Mouse (Mus musculus): ENCODE results near the gene Mindy1. TPM values are rescaled to one million over a fixed set of nuclear protein-coding genes. Genes with fewer than 3 reads are reported as not detected.
A peak's percentile ranks its signal among the peaks of the same experiment; 100 is the strongest.

Gene Mindy1
- polyA plus RNA-seq, 1 experiment: 60.3 TPM

DNA sequence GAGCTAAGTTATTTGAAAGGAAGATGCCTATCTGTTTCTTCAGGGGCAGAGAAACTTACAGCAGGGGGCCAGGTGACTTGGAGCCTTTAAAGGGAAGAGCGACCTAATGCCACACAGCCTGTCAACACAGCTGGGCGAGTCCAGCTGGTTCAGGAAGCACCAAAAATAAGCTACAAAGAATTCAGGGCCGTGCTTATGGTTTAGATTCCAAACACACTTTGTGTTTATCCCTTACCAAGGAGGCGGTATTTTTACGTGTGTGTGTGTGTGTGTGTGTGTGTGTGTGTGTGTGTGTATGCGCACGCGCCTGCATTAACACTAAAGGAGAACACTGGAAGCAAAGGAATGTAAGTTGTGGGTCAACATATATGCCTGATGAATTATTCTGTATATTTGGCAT, 398 bp upstream of the Mindy1 start:
- Histone ChIP-seq H3K4me1 (ENCODE audit: control insufficient read depth, insufficient read depth, low read length) (peaks cover 9% of the 10 kb centered on the region), H3K36me3 (ENCODE audit: control insufficient read depth, insufficient read depth, low read length) (no peaks in the 10 kb centered on the region; the same call in none of the 2 replicates), H3K4me3 (ENCODE audit: control insufficient read depth, low read depth, low read length) (peak overlapping the region; percentile 94), H3K27ac (ENCODE audit: control insufficient read depth, insufficient read depth, low read depth, low read length) (peak overlapping the region; percentile 84), H3K27me3 (ENCODE audit: control insufficient read depth, insufficient read depth, low read length) (no peaks in the 10 kb centered on the region)
- no peak for TF ChIP-seq CTCF (IDR thresholded peaks at IDR 0.05; ENCODE audit: control insufficient read depth, insufficient read depth, insufficient replicate concordance, low read depth, low read length)
- no peak for TF ChIP-seq POLR2A (IDR thresholded peaks at IDR 0.05; ENCODE audit: control insufficient read depth, low read depth, low read length)

GRCm38 (mm10) chr3:95282381-95282864, 1.3 kb downstream of the Mindy1 start:
- no peaks in the 10 kb centered on the region; the same call in none of the 2 replicates for H3K36me3 ChIP-seq (ENCODE audit: control insufficient read depth, insufficient read depth, low read length)
- TF ChIP-seq POLR2A (IDR thresholded peaks at IDR 0.05; ENCODE audit: control insufficient read depth, low read depth, low read length) (no peak), CTCF (IDR thresholded peaks at IDR 0.05; ENCODE audit: control insufficient read depth, insufficient read depth, insufficient replicate concordance, low read depth, low read length) (no peak)
- H3K27ac ChIP-seq (ENCODE audit: control insufficient read depth, insufficient read depth, low read depth, low read length): peak overlapping the region; percentile 96
- H3K27me3 ChIP-seq (ENCODE audit: control insufficient read depth, insufficient read depth, low read length): no peaks in the 10 kb centered on the region
- H3K4me1 ChIP-seq (ENCODE audit: control insufficient read depth, insufficient read depth, low read length): peaks cover 9% of the 10 kb centered on the region
- peak overlapping the region; percentile 98 for H3K4me3 ChIP-seq (ENCODE audit: control insufficient read depth, low read depth, low read length)

- TF ChIP-seq POLR2A (IDR thresholded peaks at IDR 0.05; ENCODE audit: control insufficient read depth, low read depth, low read length) (peak; percentile 52), CTCF (IDR thresholded peaks at IDR 0.05; ENCODE audit: control insufficient read depth, insufficient read depth, insufficient replicate concordance, low read depth, low read length) (peak; percentile 10; the same call in 1 of the 2 replicates)
- peaks cover 9% of the 10 kb centered on the region for H3K4me1 ChIP-seq (ENCODE audit: control insufficient read depth, insufficient read depth, low read length)
- no peaks in the 10 kb centered on the region; the same call in none of the 2 replicates for H3K36me3 ChIP-seq (ENCODE audit: control insufficient read depth, insufficient read depth, low read length)
- H3K27me3 ChIP-seq (ENCODE audit: control insufficient read depth, insufficient read depth, low read length): no peaks in the 10 kb centered on the region
- H3K4me3 ChIP-seq (ENCODE audit: control insufficient read depth, low read depth, low read length): peak overlapping the region; percentile 98
- H3K27ac ChIP-seq (ENCODE audit: control insufficient read depth, insufficient read depth, low read depth, low read length): peak overlapping the region; percentile 96
Measured at GRCm38 (mm10) chr3:95282865-95283588, 1.9 kb downstream of the Mindy1 start.

DNA sequence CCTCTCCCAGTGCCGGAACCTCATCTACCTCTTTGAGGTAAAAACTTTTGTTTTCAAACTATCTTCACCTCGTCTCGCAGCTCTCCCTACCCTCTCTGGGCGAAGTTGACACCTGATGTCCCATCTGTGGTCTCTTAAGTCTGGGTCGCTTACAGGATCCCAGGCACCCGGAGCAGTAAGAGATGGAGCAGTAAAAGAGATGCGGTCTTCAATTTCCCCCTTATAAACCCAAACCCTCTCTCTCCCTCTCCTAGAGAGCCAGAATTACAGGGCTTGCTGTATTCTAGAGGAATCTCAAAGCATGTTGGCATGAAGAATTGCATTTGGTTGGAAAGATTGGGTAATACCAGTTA, 2.4 kb downstream of the Mindy1 start:
- H3K4me1 ChIP-seq (ENCODE audit: control insufficient read depth, insufficient read depth, low read length): peaks cover 9% of the 10 kb centered on the region
- H3K4me3 ChIP-seq (ENCODE audit: control insufficient read depth, low read depth, low read length): peak overlapping the region; percentile 98
- peak overlapping the region; percentile 96 for H3K27ac ChIP-seq (ENCODE audit: control insufficient read depth, insufficient read depth, low read depth, low read length)
- TF ChIP-seq CTCF (IDR thresholded peaks at IDR 0.05; ENCODE audit: control insufficient read depth, insufficient read depth, insufficient replicate concordance, low read depth, low read length) (no peak), POLR2A (IDR thresholded peaks at IDR 0.05; ENCODE audit: control insufficient read depth, low read depth, low read length) (no peak)
- H3K36me3 ChIP-seq (ENCODE audit: control insufficient read depth, insufficient read depth, low read length): no peaks in the 10 kb centered on the region; the same call in none of the 2 replicates
- H3K27me3 ChIP-seq (ENCODE audit: control insufficient read depth, insufficient read depth, low read length): no peaks in the 10 kb centered on the region

DNA sequence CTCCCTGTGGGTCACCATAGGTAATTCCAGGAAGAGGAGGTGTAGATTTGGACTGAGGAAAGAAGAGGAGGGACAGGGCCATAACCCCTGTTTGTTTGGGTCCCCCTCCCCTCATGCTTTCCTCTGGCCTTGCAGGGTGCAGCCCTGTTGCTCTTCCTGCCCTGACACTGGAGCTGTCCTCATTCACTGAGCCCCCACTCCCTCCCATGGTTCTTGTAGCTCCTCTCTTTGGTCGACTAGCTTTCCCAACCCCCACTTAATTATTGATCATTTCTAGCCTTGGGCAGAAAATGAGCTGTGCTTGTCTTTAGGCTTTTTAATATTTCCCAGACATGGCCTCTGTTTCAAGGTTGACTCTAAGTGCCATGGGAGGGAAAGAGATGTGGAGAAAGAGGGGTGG, 2.9 kb downstream of the Mindy1 start:
- Histone ChIP-seq H3K4me3 (ENCODE audit: control insufficient read depth, low read depth, low read length) (peak overlapping the region; percentile 98), H3K4me1 (ENCODE audit: control insufficient read depth, insufficient read depth, low read length) (peaks cover 9% of the 10 kb centered on the region), H3K27ac (ENCODE audit: control insufficient read depth, insufficient read depth, low read depth, low read length) (peak overlapping the region; percentile 96), H3K27me3 (ENCODE audit: control insufficient read depth, insufficient read depth, low read length) (no peaks in the 10 kb centered on the region), H3K36me3 (ENCODE audit: control insufficient read depth, insufficient read depth, low read length) (no peaks in the 10 kb centered on the region; the same call in none of the 2 replicates)
- TF ChIP-seq CTCF (IDR thresholded peaks at IDR 0.05; ENCODE audit: control insufficient read depth, insufficient read depth, insufficient replicate concordance, low read depth, low read length) (no peak), POLR2A (IDR thresholded peaks at IDR 0.05; ENCODE audit: control insufficient read depth, low read depth, low read length) (no peak)

DNA sequence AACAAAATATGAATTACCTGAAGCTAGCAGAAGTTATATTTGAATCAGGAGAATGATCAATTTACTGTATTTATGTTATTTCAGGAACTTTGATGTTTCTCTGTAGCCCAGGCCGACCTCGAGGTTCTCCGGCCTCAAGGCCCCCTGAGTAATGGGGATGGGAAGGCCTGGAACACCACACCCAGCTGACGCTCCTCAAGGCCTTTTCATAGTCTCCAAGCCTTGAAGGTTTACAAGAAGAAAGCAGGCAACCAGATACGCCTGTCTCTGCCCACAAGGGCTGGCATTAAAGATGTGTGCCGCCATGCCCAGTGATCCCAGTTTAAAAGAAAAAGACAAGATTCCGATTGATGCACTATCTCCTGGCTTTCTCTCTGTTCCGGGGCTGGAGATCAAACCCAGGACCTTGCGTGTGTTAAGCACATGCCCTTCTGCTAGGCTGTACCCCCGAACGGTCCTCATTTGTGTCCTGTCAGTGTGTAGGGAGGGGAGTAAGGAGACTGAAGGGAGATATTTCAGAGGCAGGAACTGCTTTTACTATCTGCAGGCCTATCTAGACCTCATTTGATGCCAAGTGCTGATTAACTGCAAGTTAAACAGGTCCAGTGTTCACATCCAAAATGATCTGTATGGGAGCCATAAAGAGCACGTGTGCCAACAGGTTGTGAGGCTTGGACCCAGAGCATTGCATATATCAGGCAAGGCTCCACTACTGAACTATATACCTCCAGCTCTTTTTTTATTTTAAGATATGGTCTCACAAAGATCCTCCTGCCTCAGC, 3.5 kb downstream of the Mindy1 start:
- H3K4me3 ChIP-seq (ENCODE audit: control insufficient read depth, low read depth, low read length): no peak overlapping the region; the same call in 1 of the 2 replicates
- peaks cover 9% of the 10 kb centered on the region for H3K4me1 ChIP-seq (ENCODE audit: control insufficient read depth, insufficient read depth, low read length)
- no peak overlapping the region for H3K27ac ChIP-seq (ENCODE audit: control insufficient read depth, insufficient read depth, low read depth, low read length)
- no peak for TF ChIP-seq CTCF (IDR thresholded peaks at IDR 0.05; ENCODE audit: control insufficient read depth, insufficient read depth, insufficient replicate concordance, low read depth, low read length)
- TF ChIP-seq POLR2A (IDR thresholded peaks at IDR 0.05; ENCODE audit: control insufficient read depth, low read depth, low read length): no peak
- no peaks in the 10 kb centered on the region; the same call in none of the 2 replicates for H3K36me3 ChIP-seq (ENCODE audit: control insufficient read depth, insufficient read depth, low read length)
- H3K27me3 ChIP-seq (ENCODE audit: control insufficient read depth, insufficient read depth, low read length): no peaks in the 10 kb centered on the region

GRCm38 (mm10) chr3:95285390-95285789, 4.2 kb downstream of the Mindy1 start:
- no peak overlapping the region for H3K4me3 ChIP-seq (ENCODE audit: control insufficient read depth, low read depth, low read length)

More at GRCm38 (mm10) chr3:95285390-95285789, 4.2 kb downstream of the Mindy1 start:
- no peaks in the 10 kb centered on the region; the same call in none of the 2 replicates for H3K36me3 ChIP-seq (ENCODE audit: control insufficient read depth, insufficient read depth, low read length)
- TF ChIP-seq CTCF (IDR thresholded peaks at IDR 0.05; ENCODE audit: control insufficient read depth, insufficient read depth, insufficient replicate concordance, low read depth, low read length) (no peak), POLR2A (IDR thresholded peaks at IDR 0.05; ENCODE audit: control insufficient read depth, low read depth, low read length) (no peak)
- H3K4me1 ChIP-seq (ENCODE audit: control insufficient read depth, insufficient read depth, low read length): peaks cover 9% of the 10 kb centered on the region
- no peaks in the 10 kb centered on the region for H3K27me3 ChIP-seq (ENCODE audit: control insufficient read depth, insufficient read depth, low read length)
- H3K27ac ChIP-seq (ENCODE audit: control insufficient read depth, insufficient read depth, low read depth, low read length): no peak overlapping the region
